Mouse (Mus musculus): ENCODE results near the gene Pex6.

Gene Pex6

DNA sequence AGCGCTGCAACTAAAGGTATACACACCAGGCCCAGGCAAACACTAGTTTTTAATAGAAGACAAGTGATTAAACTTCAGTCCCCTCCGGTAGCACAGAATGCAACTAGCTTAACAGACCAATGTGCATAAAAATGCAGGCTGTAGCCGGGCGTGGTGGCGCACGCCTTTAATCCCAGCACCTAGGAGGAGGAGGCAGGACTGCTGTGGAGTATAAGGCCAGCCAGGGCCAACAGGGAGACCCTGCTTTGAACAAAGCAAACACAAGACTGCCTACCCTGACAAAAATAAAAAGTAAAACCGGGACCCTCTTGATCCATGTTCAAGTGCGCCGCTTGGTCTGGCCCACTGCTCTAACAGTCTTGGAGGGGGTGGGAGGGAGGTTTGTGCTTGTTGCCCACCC is 63.8 kb downstream of the Pex6 start:
- no peak for DNase-seq (ENCODE audit: low spot score)

All from MN1 (cell line).